Mouse (Mus musculus): Measurements from ENCODE around the gene Tnfaip2.

Tnfaip2 gene

DNA sequence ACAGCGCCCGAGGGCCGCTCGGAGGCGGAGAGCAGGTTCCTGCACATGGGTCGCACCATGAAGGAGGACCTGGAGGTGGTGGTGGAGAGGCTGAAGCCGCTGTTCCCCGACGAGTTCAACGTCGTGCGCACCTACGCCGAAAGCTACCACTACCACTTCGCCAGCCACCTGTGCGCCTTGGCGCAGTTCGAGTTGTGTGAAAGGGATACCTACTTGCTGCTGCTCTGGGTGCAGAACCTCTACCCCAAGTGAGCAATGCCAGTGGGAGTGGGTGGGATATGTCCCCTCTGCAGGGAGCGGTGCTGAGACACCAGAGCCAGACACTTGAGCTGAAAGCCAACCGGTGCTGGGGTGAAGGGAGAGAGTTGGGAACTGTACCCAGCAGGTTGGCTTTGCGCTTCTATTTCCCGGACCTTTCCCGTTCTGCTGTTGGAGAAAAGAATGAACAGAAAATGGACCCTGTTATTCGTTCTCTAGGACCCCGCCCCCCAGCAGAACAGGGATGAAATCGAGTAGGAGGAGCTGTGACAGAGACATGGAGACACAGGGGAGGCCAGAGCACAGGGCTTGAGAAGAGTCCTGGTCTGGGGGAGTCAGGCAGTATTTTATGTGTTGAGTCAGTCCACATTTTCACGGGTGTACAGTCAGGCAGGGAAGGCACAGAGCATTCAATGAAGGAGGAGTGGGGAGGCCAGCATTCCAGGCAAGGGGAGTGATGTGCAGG, 3.8 kb downstream of the Tnfaip2 start:
- no peak for DNase-seq

GRCm38 (mm10) chr12:111446745-111447144, 4.5 kb downstream of the Tnfaip2 start:
- no peak for DNase-seq

GRCm38 (mm10) chr12:111447350-111447749, 5.1 kb downstream of the Tnfaip2 start:
- no peak for DNase-seq

- DNase-seq = no peak
Measured at GRCm38 (mm10) chr12:111447898-111448760, 5.9 kb downstream of the Tnfaip2 start.

DNA sequence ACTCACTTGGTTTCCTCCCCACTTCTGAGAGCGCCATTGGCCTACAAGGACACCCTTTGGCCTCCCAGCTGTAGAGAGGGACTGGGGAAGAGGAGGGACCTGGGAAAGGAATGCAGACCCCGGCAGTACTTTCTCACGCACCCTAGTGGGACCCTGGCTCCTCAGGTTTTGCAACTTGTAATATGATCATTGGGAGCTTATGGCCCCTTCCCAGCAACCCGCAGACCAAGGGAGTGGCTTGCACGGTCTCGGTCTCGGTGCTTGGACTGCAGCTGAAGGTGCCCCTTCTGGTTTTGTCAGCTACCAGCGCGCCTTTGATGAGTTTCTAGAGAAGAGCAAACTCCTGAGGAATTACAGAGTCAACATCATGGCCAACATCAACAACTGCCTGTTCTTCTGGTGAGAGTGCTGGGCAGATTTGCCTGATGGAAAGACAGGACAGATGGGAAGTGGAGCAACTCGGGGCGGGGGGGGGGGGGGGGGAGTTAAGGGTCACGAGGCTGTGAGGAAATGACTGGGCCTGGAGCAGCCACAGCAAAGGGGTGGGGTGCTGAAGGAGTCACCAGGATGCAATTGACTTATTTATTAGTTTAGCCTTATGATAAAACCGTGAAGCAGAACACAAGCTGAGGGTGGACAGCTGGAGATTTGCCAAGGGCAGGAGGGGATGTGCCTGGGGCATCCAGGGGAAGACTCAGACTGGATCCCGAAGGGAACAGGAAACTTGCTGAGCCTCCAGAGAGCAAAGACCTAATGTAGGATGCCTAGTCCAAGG, 6.8 kb downstream of the Tnfaip2 start:
- no peak for DNase-seq

GRCm38 (mm10) chr12:111450359-111450758, 8.1 kb downstream of the Tnfaip2 start:
- no peak for DNase-seq

- no peak for DNase-seq
Measured at GRCm38 (mm10) chr12:111451561-111451960, 9.3 kb downstream of the Tnfaip2 start.

GRCm38 (mm10) chr12:111454021-111454420, 11.8 kb downstream of the Tnfaip2 start:
- DNase-seq = no peak

DNA sequence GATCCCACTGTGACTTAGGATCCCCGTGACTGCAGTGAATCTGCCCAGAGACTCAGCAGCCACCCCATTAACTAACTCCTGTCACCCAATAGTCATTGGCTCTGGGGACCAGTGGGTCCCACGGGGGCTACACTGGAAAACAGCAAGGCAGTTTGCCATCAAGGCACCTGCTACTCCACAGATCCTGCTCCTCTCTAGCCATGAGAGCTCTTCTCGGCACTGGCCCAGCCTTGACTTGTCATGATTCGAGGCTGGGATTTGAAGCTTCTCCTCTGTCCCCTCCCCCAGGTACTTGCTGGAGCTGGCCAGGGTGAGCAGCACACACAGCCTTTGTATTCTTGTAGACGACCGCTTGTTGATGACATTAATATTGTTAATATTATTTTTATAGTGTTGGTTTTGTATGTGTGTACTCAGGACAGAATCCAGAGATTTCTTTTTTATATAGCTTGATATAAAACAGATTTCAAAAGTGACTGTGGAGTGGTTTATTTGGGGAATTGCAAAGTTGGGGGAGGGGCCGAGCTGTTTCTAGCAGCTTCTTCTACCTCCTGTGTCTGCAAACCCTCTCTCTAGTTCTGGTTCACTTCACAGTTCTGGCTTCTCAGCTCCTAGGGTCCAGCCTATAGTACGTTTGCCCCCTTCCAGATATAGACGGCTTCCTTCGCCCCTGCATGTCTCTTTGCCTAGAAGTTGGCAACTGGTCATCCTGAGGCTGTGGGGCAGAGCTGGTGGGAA, 12.4 kb downstream of the Tnfaip2 start:
- no peak for DNase-seq

DNA sequence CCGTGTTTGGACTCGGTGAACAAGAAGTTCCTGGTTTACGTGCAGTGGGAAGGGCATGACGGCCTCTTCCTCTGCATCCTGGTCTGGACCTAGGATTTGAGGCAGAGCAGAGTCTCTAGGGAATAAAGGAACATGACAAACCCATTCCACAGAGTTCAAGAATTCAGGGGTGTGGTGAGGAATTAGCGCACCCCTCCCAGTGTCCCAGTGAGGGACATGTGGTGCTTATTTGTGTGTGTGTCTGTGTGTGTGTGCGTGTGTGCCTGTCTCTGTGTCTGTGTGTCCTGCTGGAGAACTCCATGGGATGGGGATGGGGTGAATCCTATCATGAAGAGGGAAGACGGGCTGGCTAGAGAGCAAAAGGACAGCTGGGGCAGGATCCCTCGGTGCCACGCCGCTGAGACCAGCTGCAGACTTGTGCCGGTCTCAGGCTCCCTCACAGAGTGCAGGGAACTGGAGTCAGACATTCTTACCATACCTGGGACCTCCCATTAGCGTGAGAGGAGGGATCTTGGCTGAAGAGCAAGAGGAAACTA, 13.1 kb downstream of the Tnfaip2 start:
- DNase-seq = no peak

DNA sequence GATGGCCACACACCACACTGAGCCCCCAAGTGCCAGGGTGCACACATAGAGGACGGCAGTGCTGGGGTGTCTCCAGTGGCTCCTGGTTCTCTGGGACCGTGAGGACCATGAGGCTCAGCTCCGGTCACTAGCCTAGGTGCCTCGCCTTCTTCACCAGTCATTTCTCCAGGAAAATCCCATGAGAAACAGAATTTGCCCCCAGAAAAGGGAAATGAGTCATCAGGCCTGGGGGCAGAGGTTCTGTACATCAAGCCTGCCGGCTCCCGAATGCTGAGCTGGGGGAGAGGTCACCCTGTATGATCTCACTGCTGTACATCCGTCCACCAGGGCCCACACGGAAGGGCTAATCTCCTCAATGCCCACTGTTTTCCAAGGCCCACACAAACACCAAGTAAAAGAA, 13.6 kb downstream of the Tnfaip2 start:
- DNase-seq = no peak

DNA sequence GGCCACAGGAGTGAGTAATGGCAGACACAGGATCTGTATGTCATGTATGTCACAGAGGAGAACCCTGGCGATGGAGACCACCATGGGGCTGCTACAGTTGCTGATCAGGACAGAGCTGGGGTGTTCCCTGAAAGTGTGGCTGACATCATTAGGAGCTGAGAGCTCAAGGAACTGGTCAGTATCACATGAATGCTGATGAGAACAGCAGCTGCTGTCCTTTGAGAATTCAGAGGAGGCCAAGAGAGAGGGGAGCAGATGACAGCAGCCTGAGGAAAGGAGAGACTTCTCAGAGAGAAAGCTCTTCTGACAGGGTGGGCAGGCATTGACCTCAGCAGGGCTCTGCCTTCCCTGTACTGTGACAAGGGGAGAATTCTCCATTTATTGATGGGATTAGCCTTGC, 15.5 kb downstream of the Tnfaip2 start:
- DNase-seq = no peak

DNA sequence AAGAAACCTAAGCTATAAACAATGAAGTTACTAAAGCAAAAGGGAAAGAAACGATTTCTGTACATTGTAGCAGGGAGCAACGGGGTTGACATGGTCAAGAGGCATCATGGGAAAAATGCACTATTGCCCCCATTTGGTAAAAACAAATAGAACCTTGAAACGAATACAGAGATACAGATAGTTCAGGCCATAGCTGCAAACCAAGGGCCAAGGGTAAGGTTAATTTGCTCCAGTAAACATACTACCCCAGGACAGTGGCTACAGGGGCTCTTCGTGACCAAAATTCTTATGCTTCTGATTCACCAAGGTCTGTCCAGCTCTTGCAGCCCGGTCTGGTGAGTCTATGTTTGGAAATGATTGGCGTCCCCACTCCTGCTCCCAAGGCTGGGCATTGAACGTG, 21.3 kb downstream of the Tnfaip2 start:
- DNase-seq = no peak

- no peak for DNase-seq
Measured at GRCm38 (mm10) chr12:111466369-111466768, 24.1 kb downstream of the Tnfaip2 start.

- DNase-seq = no peak
Measured at GRCm38 (mm10) chr12:111468206-111468605, 25.9 kb downstream of the Tnfaip2 start.

DNA sequence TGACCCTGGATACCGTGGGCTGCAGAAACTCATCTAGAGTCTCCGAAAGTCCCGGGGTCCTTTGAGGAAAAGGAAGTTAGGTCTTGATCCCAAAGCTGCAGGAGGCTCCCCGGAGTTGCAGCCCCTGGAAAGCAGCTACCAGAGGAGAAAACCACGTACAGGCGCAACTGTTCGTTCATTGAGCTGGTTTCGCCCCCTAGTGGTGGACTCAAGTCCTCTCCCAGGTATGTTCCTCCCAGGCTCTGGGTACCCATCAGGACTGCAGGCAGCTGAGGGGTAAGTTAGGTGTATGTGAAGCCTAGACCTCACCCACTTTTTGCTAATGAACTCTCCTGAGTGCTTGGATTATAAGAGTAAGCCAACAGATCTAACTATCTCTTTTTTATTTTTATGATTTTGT, 27.2 kb downstream of the Tnfaip2 start:
- DNase-seq = peak; percentile 83

GRCm38 (mm10) chr12:111471119-111471518, 28.9 kb downstream of the Tnfaip2 start:
- DNase-seq = peak; percentile 16

- DNase-seq = no peak
Measured at GRCm38 (mm10) chr12:111471721-111472120, 29.5 kb downstream of the Tnfaip2 start.

GRCm38 (mm10) chr12:111472886-111473285, 30.6 kb downstream of the Tnfaip2 start:
- DNase-seq = no peak

DNA sequence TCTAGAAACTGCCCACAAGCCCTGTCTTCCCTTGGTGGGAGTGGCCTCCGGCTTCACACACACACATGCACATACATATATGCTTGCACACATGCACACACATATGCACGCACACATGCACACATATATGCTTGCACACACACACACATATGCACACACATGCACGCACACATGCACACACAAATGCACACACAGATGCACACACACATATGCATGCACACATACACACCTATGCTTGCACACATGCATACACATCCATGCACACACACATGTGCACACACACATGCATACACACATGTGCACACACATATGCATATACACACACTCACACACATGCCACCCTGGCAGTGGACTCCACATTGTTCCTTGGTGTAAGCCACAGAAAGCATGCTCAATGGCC, 32.1 kb downstream of the Tnfaip2 start:
- DNase-seq = peak; percentile 20

- DNase-seq = peak; percentile 84
Measured at GRCm38 (mm10) chr12:111474893-111475643, 32.8 kb downstream of the Tnfaip2 start.

DNA sequence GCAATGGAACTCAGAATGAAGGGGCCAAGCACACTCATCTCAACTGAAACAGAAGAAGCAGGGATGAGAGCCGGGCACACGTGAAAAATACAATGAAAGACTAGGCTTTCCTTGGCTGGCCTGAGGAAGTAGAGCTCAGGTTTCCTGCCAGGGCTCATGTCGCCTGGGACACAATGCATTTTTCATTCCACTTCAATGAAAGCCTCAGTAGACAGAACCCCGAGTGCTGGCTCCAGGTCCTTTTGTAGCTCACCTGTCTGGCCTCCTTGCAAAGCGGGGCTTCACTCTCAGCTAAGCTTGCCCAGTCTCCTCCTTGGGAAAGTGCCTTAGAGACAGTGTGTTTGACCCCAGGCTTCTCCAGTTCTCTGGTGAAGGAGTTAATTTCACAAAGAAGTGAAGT, 36.7 kb downstream of the Tnfaip2 start:
- DNase-seq = no peak

Measured in thymus, postnatal 4 days (tissue).